Mouse (Mus musculus) mammary gland, adult 2 months (tissue): ENCODE measurements around the gene Elk3. TPM values are rescaled to one million over a fixed set of nuclear protein-coding genes. Genes with fewer than 3 reads are reported as not detected.

Source experiments
- polyA plus RNA-seq: library from polyadenylated mRNA; depleted of rRNA; stranded (reverse); fragments of >200 nt; gene quantifications from 2 replicates; pipeline ENCODE4 v1.2.3, GENCODE M21; 2012; ENCODE audit warnings: low replicate concordance; rRNA removed

Elk3 gene
- 42.6 and 60.7 TPM in 2 replicates for polyA plus RNA-seq

GRCm38 (mm10) chr10:93310721-93311411, at the start of gene Elk3:
Gene Elk3, minus strand, starts transcription at chr10:93311135.

Other genes starting within 250 kb of the Elk3 start
- 0.32 and 0.57 TPM in 2 replicates for gene Cfap54, start 229.5 kb downstream of the Elk3 start, polyA plus RNA-seq
- 19.0 and 21.5 TPM in 2 replicates for gene Cdk17, start 150.3 kb downstream of the Elk3 start, polyA plus RNA-seq
- 52.3 and 122 TPM in 2 replicates for gene Lta4h, start 142.3 kb upstream of the Elk3 start, polyA plus RNA-seq
- gene Hal, start 177.6 kb upstream of the Elk3 start, polyA plus RNA-seq: 0.99 and 1.5 TPM in 2 replicates
- 0.81 TPM in 1 of 2 replicates, not detected in the other for gene Amdhd1, start 228.9 kb upstream of the Elk3 start, polyA plus RNA-seq
- 0.09 TPM in 1 of 2 replicates, not detected in the other for gene Ccdc38, start 229.5 kb upstream of the Elk3 start, polyA plus RNA-seq